Mouse (Mus musculus) gastrocnemius, adult 8-10 months (tissue): Measurements from ENCODE around the gene Adam20. TPM values are rescaled to one million over a fixed set of nuclear protein-coding genes. Genes with fewer than 3 reads are reported as not detected.
"Not testable (repeated sequence)": the region's sequence is repeated elsewhere in the genome, so short reads cannot be mapped to it uniquely, and the experiment has no call there.

Experiments
- DNase-seq, 2 experiments: peaks; one replicate each; pipeline ENCODE4 v3.0.0; 2022; ENCODE audit warnings: low spot score in 2 of 2
- total RNA-seq, 4 experiments: library from RNA; stranded (reverse); gene quantifications; 2 replicates each; pipeline ENCODE4 v1.2.4; 2022

The Adam20 gene
- total RNA-seq, result not detected

- DNase-seq, result not testable (repeated sequence)
Measured at GRCm38 (mm10) chr8:40792973-40793372, at the start of gene Adam20. Gene Adam20 (plus strand): TSS chr8:40793273.

GRCm38 (mm10) chr8:40751908-40752307 is 41.2 kb upstream of the Adam20 start, which contains the start of gene Adam25:
Gene Adam25 (plus strand): TSS chr8:40752208.
- DNase-seq, result not testable (repeated sequence)

- no peak for DNase-seq
Measured at GRCm38 (mm10) chr8:40783320-40783719, 9.8 kb upstream of the Adam20 start.

GRCm38 (mm10) chr8:40803379-40804079 is 10.5 kb downstream of the Adam20 start:
- DNase-seq, result no peak

Other genes with a start within 250 kb of the Adam20 start
- gene Adam24, start 118.2 kb upstream of the Adam20 start, total RNA-seq, result not detected
- not detected for gene Adam25, start 41.1 kb upstream of the Adam20 start, total RNA-seq
- not detected for gene Adam39, start 29.7 kb downstream of the Adam20 start, total RNA-seq